Mouse (Mus musculus): Measurements from ENCODE around the gene Ncf1.

DNA sequence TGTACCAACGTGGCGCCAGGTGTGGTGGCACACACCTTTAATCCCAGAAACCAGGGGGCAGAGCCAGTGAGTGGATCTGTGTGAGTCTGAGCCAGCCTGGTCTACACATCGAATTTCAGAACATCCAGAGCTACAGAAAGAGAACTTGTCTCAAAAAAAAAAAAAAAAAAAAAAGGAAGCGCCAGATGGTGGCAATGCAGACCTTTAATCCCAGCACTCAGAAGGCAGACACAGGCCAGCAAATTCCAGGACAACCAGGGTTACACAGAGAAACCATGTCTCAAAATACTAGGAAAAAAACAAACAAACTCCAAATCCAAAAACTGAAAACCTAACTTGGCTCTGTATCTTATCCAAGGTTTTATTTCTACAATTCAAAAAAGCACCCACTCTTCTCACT, 41.1 kb upstream of the Ncf1 start:
- no peak for TF ChIP-seq CTCF (IDR thresholded peaks at IDR 0.05; ENCODE audit: extremely low read depth, insufficient read depth, low read length)
- TF ChIP-seq POLR2A (IDR thresholded peaks at IDR 0.05; ENCODE audit: extremely low read depth, insufficient read depth, low read length), result no peak
